Mouse (Mus musculus): ENCODE measurements at regions not wholly inside any gene's neighbourhood (a gene's known extent, or its start where the extent isn't known, plus 50 kb on each side); places are given as distances from the start of the nearest gene placed in this dataset.

DNA sequence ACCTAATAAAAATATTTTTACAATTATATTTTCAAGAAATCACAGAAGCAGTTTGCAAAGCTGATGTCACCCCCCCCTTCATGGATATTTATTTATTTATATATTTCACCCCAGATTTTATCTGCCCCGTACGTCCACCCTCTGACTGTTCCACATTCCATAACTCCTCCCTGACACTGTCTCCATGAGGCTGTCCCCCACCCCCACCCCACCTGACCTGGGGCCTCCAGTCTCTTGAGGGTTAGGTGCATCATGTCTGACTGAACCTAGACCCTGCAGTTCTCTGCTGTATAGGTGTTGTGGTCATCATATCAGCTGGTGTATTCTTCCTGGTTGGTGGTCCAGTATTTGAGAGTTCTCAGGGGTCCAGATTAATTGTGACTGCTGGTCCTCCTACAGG, 1083.9 kb upstream of the Cadm2 start:
- TF ChIP-seq TAL1 (conservative IDR thresholded peaks at IDR 0.05; ENCODE audit: low read depth, low read length) (no peak), GATA1 (IDR thresholded peaks at IDR 0.05; ENCODE audit: borderline replicate concordance, low read length) (no peak), GATA2 (IDR thresholded peaks at IDR 0.05; ENCODE audit: borderline replicate concordance, low read depth, low read length) (no peak), POLR2AphosphoS5 (IDR thresholded peaks at IDR 0.05; ENCODE audit: insufficient replicate concordance, low read depth, low read length) (no peak), CTCF (IDR thresholded peaks at IDR 0.05; ENCODE audit: low read depth, low read length) (no peak)
- H3K9me3 ChIP-seq (replicated peaks) = 0 out of 2 replicates have a peak, but pooled peaks cover 5% of the 10 kb centered on the region
- H3K27me3 ChIP-seq (ENCODE audit: insufficient read depth, low read length) = no peaks in the 10 kb centered on the region
- ATAC-seq (ENCODE audit: extremely low read depth, insufficient number of reproducible peaks, low FRiP score, poor library complexity, severe bottlenecking) (no peak), DNase-seq (ENCODE audit: low spot score) (no peak)
- H3K4me1 ChIP-seq (ENCODE audit: insufficient read depth, low read depth, low read length) = no peaks in the 10 kb centered on the region
- H3K36me3 ChIP-seq (replicated peaks) = no peaks in the 10 kb centered on the region
- no peak overlapping the region for H3K4me3 ChIP-seq (ENCODE audit: low read depth, low read length)

DNA sequence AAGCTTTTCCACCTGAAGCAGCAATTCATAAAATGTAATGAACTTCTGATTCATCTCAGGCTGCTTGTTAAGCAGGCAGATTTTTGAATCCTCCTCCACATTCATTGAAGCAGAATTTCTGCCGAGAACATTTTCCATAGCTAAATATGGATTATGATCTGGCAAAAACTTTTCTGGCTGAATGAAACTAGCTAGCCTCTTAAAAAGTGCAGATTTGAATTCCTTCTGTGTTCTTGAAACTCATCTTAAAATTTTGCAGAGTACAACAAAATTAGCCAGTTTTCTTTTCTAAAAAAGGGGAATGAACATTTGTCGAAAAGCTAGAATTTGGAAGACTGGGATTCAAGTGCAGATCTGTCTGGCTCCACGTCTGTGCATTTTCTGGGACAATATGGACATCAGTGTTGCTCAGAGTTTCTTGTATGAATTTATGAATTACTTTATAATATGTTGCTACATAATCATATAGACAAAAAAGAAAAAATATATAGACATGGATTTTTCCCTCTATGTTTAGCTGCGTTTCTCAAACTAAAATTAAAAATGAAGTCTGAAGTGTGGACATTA, 1046.3 kb upstream of the Cadm2 start:
- no peak for TF ChIP-seq GATA2 (IDR thresholded peaks at IDR 0.05; ENCODE audit: borderline replicate concordance, low read depth, low read length)
- TF ChIP-seq GATA1 (IDR thresholded peaks at IDR 0.05; ENCODE audit: borderline replicate concordance, low read length) = no peak
- TF ChIP-seq CTCF (IDR thresholded peaks at IDR 0.05; ENCODE audit: low read depth, low read length) = no peak
- TF ChIP-seq POLR2AphosphoS5 (IDR thresholded peaks at IDR 0.05; ENCODE audit: insufficient replicate concordance, low read depth, low read length) = no peak
- no peak for TF ChIP-seq TAL1 (conservative IDR thresholded peaks at IDR 0.05; ENCODE audit: low read depth, low read length)
- no peak for ATAC-seq (ENCODE audit: extremely low read depth, insufficient number of reproducible peaks, low FRiP score, poor library complexity, severe bottlenecking)

DNA sequence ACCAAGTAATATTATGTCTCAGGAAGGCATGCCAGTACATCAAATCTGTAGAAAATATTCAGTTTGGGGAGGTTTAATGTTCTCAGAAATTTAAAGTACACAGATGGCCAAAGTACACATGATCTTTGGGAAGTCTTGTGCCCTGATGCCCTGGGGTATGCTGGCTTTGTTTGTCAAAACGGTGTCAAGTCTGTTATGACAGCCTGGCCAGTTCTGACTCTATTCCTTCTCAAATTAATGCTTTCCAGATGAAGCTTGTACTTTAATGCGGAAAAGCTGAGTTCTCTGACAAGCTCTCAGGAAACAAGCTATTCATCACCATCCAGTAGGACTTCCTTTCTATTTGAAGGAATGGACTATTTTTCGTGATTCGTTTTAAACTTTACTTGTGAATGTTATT, 1037.7 kb upstream of the Cadm2 start:
- DNase-seq (ENCODE audit: low spot score) (no peak), ATAC-seq (ENCODE audit: extremely low read depth, insufficient number of reproducible peaks, low FRiP score, poor library complexity, severe bottlenecking) (no peak)
- H3K4me3 ChIP-seq (ENCODE audit: low read depth, low read length) = no peak overlapping the region
- no peaks in the 10 kb centered on the region for H3K36me3 ChIP-seq (replicated peaks)
- no peaks in the 10 kb centered on the region for H3K4me1 ChIP-seq (ENCODE audit: insufficient read depth, low read depth, low read length)
- no peaks in the 10 kb centered on the region for H3K9me3 ChIP-seq (replicated peaks)
- no peaks in the 10 kb centered on the region for H3K27me3 ChIP-seq (ENCODE audit: insufficient read depth, low read length)
- TF ChIP-seq CTCF (IDR thresholded peaks at IDR 0.05; ENCODE audit: low read depth, low read length) = no peak
- no peak for TF ChIP-seq TAL1 (conservative IDR thresholded peaks at IDR 0.05; ENCODE audit: low read depth, low read length)
- TF ChIP-seq GATA1 (IDR thresholded peaks at IDR 0.05; ENCODE audit: borderline replicate concordance, low read length) = no peak
- no peak for TF ChIP-seq GATA2 (IDR thresholded peaks at IDR 0.05; ENCODE audit: borderline replicate concordance, low read depth, low read length)
- TF ChIP-seq POLR2AphosphoS5 (IDR thresholded peaks at IDR 0.05; ENCODE audit: insufficient replicate concordance, low read depth, low read length) = no peak

More for the DNA sequence above, 1046.3 kb upstream of the Cadm2 start:
- Histone ChIP-seq H3K4me3 (ENCODE audit: low read depth, low read length) (no peak overlapping the region), H3K9me3 (replicated peaks) (no peaks in the 10 kb centered on the region), H3K27me3 (ENCODE audit: insufficient read depth, low read length) (no peaks in the 10 kb centered on the region), H3K36me3 (replicated peaks) (no peaks in the 10 kb centered on the region), H3K4me1 (ENCODE audit: insufficient read depth, low read depth, low read length) (no peaks in the 10 kb centered on the region)
- DNase-seq (ENCODE audit: low spot score) = no peak

GRCm38 (mm10) chr16:68627976-68628375, 1007.3 kb upstream of the Cadm2 start:
- Histone ChIP-seq H3K36me3 (replicated peaks) (no peaks in the 10 kb centered on the region), H3K27me3 (ENCODE audit: insufficient read depth, low read length) (no peaks in the 10 kb centered on the region), H3K9me3 (replicated peaks) (peaks cover 2% of the 10 kb centered on the region; the same call in 1 of the 2 replicates), H3K4me1 (ENCODE audit: insufficient read depth, low read depth, low read length) (no peaks in the 10 kb centered on the region), H3K4me3 (ENCODE audit: low read depth, low read length) (no peak overlapping the region)
- no peak for DNase-seq (ENCODE audit: low spot score)
- TF ChIP-seq CTCF (IDR thresholded peaks at IDR 0.05; ENCODE audit: low read depth, low read length) (no peak), GATA1 (IDR thresholded peaks at IDR 0.05; ENCODE audit: borderline replicate concordance, low read length) (no peak), TAL1 (conservative IDR thresholded peaks at IDR 0.05; ENCODE audit: low read depth, low read length) (no peak), GATA2 (IDR thresholded peaks at IDR 0.05; ENCODE audit: borderline replicate concordance, low read depth, low read length) (no peak), POLR2AphosphoS5 (IDR thresholded peaks at IDR 0.05; ENCODE audit: insufficient replicate concordance, low read depth, low read length) (no peak)
- ATAC-seq (ENCODE audit: extremely low read depth, insufficient number of reproducible peaks, low FRiP score, poor library complexity, severe bottlenecking) = no peak

DNA sequence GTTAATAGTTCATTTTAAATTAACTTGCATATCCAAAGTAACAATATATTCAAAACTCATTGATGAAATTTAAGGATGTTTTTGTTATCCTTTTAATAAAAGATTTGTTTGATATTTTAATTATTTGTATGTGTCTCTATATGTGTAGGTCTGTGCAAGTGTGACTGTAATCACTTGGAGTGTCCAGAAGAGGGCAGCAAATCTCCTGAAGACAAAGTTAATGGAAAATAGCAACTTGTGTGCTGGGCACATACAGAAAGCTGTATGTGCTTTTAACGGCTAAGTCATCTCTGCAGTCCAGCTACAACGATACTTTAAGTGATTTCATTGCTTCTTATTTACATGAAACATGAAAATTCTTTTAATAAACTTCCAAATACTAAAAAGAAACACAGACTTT, 993.3 kb upstream of the Cadm2 start:
- H3K4me3 ChIP-seq (ENCODE audit: low read depth, low read length) = no peak overlapping the region
- ATAC-seq (ENCODE audit: extremely low read depth, insufficient number of reproducible peaks, low FRiP score, poor library complexity, severe bottlenecking) = peak; percentile 49
- no peaks in the 10 kb centered on the region for H3K4me1 ChIP-seq (ENCODE audit: insufficient read depth, low read depth, low read length)
- no peaks in the 10 kb centered on the region for H3K36me3 ChIP-seq (replicated peaks)
- no peaks in the 10 kb centered on the region for H3K9me3 ChIP-seq (replicated peaks)
- H3K27me3 ChIP-seq (ENCODE audit: insufficient read depth, low read length) = no peaks in the 10 kb centered on the region
- DNase-seq (ENCODE audit: low spot score) = no peak
- TF ChIP-seq CTCF (IDR thresholded peaks at IDR 0.05; ENCODE audit: low read depth, low read length) = no peak
